Mouse (Mus musculus) erythroblast, embryonic 14.5 days (primary cell): Measurements from ENCODE around the gene Lcp2.

Experiments
- GATA1 ChIP-seq: IDR thresholded peaks from 2 replicates; pipeline ENCODE4 v1.6.1; 2012; ENCODE audit warnings: low read length, inconsistent platforms, mixed read lengths
- TAL1 ChIP-seq: IDR thresholded peaks from 3 replicates; pipeline ENCODE4 v1.6.1; 2012; ENCODE audit warnings: low read length, inconsistent platforms, mixed read lengths

DNA sequence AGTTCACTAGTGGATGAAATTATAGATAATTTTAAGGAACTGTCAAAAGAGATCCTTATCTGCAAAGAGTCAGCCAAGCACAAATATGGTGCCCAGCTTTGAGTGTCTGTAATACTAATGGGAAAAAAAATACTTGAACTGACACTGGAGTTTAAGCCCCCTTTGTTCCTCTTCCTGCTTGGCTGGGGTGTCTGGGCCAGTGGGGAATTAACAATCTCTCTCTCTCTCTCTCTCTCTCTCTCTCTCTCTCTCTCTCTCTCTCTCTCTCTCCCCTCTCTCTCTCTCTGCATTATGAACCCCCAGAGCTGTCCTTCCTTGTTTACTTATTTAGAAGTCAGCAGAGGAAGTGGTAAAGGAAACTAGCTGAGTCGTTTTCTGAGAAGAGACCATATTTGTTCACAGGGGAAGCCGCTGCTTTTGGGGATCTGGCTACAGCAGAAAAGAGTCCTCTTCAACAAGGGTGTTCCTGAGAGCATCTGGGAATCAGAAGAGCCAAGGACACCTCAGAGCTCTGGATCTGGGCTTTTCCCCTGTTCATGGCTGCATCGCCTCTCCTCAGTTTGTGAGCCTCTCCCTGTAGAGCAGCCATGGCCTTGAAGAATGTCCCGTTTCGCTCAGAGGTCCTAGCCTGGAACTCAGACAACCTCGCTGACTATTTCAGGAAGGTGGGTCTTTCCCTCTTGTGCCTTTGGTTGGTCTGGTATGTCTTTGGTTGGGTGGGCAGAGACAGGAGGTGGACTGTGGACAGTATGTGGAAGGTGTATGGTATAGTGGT is at the start of gene Lcp2:
- TF ChIP-seq GATA1 (no peak), TAL1 (no peak)
